Mouse (Mus musculus) ZHBTc4 (cell line): ENCODE measurements around the gene Hint3.
A peak's percentile ranks its signal among the peaks of the same experiment; 100 is the strongest.

Experiments used
- DNase-seq: peaks from one replicate; pipeline ENCODE4 v3.0.0-alpha.2; 2011; ENCODE audit warnings: low read depth, low spot score

Hint3 gene

DNA sequence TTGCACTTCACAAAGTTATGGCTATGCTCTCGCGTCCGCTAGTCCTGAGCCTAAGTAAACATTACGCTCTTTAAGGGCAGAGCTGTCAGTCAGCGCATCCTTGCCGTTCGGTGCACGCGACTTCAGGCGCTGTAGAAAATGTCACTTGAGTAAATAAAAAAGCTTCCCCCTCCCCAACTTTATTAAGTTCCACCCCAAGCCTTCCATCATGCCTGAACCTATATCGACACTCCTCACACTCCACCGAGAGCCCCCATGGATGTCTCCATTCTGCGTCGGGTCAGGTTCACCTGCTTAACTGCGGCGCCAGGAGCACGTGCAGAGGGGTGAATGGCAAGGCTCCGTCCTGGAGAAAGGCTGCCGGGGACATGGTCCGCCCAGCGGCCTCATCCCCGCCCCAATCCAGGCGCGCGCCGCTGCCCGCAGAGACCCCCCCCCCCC is 29.3 kb downstream of the Hint3 start:
- no peak for DNase-seq

DNA sequence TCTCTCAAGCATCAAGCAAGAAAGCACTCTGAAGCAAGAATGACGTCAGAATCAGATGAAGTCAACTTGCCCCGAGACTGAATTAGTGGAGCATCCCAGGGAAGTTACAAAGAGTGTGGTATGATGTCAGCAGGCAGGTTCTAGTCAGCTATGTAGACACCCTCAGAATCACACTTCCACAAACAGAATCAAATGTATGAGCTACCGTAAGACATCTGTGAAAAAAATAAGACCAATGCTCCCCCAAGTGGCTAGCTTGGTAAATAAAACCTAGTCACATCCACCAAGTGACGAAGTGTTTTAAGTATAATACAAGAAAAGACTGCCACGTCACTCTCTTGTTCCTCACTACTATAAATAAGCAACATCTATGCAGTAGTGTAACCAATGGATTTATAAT is 42.4 kb downstream of the Hint3 start:
- peak; percentile 9 for DNase-seq

DNA sequence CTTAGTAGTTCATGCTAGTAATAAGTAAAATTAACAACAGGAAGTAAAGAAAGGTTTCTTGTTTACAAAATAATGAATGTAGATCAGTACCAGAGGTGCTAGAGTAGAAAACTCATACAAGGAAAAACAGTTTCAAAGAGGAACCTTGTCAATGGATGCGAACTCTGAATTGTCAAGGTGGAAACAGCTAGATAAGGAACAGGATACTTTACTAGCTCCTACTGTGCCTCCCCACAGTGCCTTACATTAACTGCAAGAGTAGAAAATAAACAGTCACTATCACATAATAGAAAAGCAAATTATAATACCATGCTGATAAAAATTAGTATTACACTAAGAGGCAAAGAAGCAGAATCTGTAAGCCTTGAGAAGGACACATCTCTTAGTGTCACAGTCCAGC is 43.7 kb downstream of the Hint3 start:
- no peak for DNase-seq

DNA sequence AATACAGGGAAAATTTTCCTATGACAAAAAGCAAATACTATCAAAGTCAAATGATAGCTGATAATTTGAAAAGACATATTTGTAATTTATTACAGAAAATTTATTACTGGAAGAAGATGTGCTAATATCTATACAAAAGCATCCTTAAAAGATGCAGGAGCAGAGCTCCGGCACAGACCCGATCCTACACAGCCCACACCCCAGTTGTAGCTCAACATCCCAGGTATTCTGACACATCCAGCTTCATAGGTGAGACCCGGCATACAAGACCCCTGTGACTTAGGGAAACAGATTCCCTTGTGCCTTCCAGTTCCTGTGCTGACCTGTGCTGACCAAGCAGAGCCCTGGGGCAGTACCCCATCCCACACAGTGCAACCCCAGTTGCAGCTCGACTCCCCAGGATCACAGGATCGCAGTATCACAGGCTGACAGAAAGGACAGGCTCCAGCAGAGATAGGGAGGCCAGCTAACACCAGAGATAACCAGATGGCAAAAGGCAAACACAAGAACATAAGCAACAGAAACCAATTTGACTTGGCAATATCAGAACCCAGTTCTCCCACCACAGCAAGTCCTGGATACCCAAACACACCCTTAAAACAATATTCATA is 51.7 kb downstream of the Hint3 start:
- no peak for DNase-seq

DNA sequence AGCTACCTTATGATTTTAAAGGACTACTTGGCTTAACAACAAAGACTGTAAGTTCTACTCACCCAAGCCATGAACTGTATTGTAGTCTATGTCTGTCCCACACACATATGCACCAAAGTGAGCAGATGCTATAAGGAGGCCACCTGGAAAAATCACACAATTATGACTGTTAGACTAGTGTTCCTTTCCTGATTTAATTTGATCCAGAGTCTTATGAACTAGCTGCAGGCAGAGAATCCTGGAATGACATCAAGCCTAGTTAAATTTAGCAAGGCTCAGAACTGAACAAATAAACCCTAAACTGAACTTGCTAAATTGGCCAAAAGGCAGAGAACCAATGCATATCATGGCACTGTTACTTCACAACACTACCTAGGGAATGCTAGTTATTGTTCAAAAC is 63.1 kb downstream of the Hint3 start:
- no peak for DNase-seq

DNA sequence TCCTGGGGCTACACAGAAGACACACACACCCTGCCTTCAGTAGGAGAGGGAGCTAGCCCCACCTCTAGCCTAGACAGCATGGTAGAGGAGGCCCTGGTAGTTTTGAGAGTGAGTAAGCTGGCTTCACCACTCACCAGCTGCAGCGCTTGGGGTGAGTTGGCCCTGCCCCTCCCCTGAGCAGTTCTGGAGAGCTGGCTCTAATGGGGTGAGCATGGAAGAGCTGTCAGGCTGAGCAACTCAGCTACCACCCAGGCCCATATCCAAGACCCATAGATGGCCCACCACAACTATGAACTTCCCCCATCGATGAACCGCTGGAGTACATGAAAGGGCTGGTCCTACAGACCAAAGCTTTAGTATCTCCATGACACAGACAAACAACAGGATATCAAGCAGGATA is 64.8 kb downstream of the Hint3 start:
- DNase-seq: no peak
